Mouse (Mus musculus): ENCODE results near the gene Tbc1d4. TPM values are rescaled to one million over a fixed set of nuclear protein-coding genes. Genes with fewer than 3 reads are reported as not detected.

The Tbc1d4 gene
- polyA plus RNA-seq, 1 experiment from 2014 or later = 4.3 TPM

DNA sequence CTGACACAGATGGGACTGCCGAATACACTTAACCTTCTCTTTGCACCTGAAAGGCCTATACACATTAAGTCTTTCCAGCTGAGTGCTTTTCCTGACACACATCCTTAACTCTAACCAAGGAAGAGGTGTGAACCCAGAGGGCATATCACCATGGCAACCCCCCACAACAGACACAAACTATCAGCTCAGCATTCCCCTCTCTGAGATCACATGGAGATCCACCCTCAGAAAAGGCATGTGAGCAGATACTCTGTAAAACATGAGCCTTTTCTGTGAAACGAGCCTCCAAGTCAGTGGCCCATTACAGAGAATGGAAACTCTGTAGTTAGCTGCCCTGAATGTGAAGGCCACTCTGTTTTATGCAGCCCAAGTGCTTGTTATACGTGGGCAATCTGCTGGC lies 6.1 kb downstream of the Tbc1d4 start:
- Histone ChIP-seq H3K9me3 (ENCODE audit: control insufficient read depth) (no peaks in the 10 kb centered on the region), H3K4me2 (replicated peaks; ENCODE audit: low read depth) (no peak overlapping the region)

DNA sequence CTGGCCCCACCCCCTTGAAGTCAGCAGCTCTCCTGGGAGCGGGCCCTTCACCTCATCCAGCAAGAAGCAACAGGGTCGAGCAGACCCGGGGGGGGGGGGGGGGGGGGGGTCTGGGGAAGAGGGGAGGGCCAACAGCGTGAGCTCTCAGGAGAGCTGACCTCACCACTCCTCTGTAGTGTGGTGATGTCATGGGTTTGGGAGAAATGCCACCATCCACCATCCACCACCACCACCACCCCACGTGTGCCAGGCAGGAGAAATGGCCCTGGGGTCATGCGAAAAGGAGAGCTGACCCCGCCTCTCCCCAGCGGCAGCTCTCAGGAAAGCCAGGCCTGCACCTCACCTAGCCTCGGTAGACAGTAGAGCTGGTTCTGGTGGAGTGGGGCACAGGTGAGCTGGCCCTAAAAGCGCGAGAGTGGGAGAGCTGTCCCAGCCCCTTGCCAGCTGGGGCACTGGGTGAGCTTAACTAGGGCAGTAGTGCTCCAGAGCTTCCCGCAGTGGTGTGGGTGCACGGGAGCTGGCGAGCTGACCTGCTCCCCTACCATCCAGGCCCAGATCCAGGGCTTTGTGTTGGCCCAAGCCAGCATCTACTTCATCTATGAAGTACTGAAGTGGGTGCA lies 11.8 kb downstream of the Tbc1d4 start:
- no peak for ATAC-seq
- Histone ChIP-seq H3K4me1 (replicated peaks; ENCODE audit: control insufficient read depth, insufficient read depth, low read length) (no peaks in the 10 kb centered on the region), H3K27me3 (replicated peaks; ENCODE audit: control insufficient read depth, insufficient read depth, low read length) (no peaks in the 10 kb centered on the region), H3K36me3 (ENCODE audit: control insufficient read depth, insufficient read depth) (no peaks in the 10 kb centered on the region), H3K4me2 (replicated peaks; ENCODE audit: low read depth) (no peak overlapping the region), H3K4me3 (ENCODE audit: low read depth, low read length) (no peak overlapping the region), H3K9ac (ENCODE audit: low read depth, low read length) (no peak overlapping the region), H3K9me3 (ENCODE audit: control insufficient read depth) (no peaks in the 10 kb centered on the region), H3K27ac (ENCODE audit: low read depth, low read length) (no peak overlapping the region)
- TF ChIP-seq CTCF (IDR thresholded peaks at IDR 0.05; ENCODE audit: low read depth) = no peak
- WGBS = 92% methylated on average over 10 of the region's 14 CpGs

More for the DNA sequence above, 6.1 kb downstream of the Tbc1d4 start:
- no peak overlapping the region for H3K27ac ChIP-seq (ENCODE audit: low read depth, low read length)
- no peak for ATAC-seq
- H3K36me3 ChIP-seq (ENCODE audit: control insufficient read depth, insufficient read depth) = no peaks in the 10 kb centered on the region
- TF ChIP-seq CTCF (IDR thresholded peaks at IDR 0.05; ENCODE audit: low read depth) = no peak
- no peak overlapping the region for H3K4me3 ChIP-seq (ENCODE audit: low read depth, low read length)
- H3K4me1 ChIP-seq (replicated peaks; ENCODE audit: control insufficient read depth, insufficient read depth, low read length) = peaks cover 5% of the 10 kb centered on the region
- no peak overlapping the region for H3K9ac ChIP-seq (ENCODE audit: low read depth, low read length)
- WGBS = 70% methylated on average over 3 of the region's 3 CpGs
- no peaks in the 10 kb centered on the region for H3K27me3 ChIP-seq (replicated peaks; ENCODE audit: control insufficient read depth, insufficient read depth, low read length)

- ATAC-seq = no peak
Measured at GRCm38 (mm10) chr14:101596691-101597090, 12.3 kb downstream of the Tbc1d4 start.

GRCm38 (mm10) chr14:101595301-101596080 lies 13.5 kb downstream of the Tbc1d4 start:
- WGBS = 91% methylated on average over 13 of the region's 13 CpGs
- no peak for TF ChIP-seq CTCF (IDR thresholded peaks at IDR 0.05; ENCODE audit: low read depth)
- Histone ChIP-seq H3K4me2 (replicated peaks; ENCODE audit: low read depth) (no peak overlapping the region), H3K27me3 (replicated peaks; ENCODE audit: control insufficient read depth, insufficient read depth, low read length) (no peaks in the 10 kb centered on the region), H3K9me3 (ENCODE audit: control insufficient read depth) (no peaks in the 10 kb centered on the region), H3K4me1 (replicated peaks; ENCODE audit: control insufficient read depth, insufficient read depth, low read length) (no peaks in the 10 kb centered on the region), H3K9ac (ENCODE audit: low read depth, low read length) (no peak overlapping the region), H3K4me3 (ENCODE audit: low read depth, low read length) (no peak overlapping the region), H3K27ac (ENCODE audit: low read depth, low read length) (no peak overlapping the region), H3K36me3 (ENCODE audit: control insufficient read depth, insufficient read depth) (no peaks in the 10 kb centered on the region)
- no peak for ATAC-seq

More at GRCm38 (mm10) chr14:101596691-101597090, 12.3 kb downstream of the Tbc1d4 start:
- Histone ChIP-seq H3K36me3 (ENCODE audit: control insufficient read depth, insufficient read depth) (no peaks in the 10 kb centered on the region), H3K4me2 (replicated peaks; ENCODE audit: low read depth) (no peak overlapping the region), H3K4me3 (ENCODE audit: low read depth, low read length) (no peak overlapping the region), H3K4me1 (replicated peaks; ENCODE audit: control insufficient read depth, insufficient read depth, low read length) (no peaks in the 10 kb centered on the region), H3K9me3 (ENCODE audit: control insufficient read depth) (no peaks in the 10 kb centered on the region), H3K9ac (ENCODE audit: low read depth, low read length) (no peak overlapping the region), H3K27ac (ENCODE audit: low read depth, low read length) (no peak overlapping the region), H3K27me3 (replicated peaks; ENCODE audit: control insufficient read depth, insufficient read depth, low read length) (no peaks in the 10 kb centered on the region)
- 90% methylated on average over 9 of the region's 9 CpGs for WGBS
- no peak for TF ChIP-seq CTCF (IDR thresholded peaks at IDR 0.05; ENCODE audit: low read depth)

GRCm38 (mm10) chr14:101594001-101594400 lies 15.0 kb downstream of the Tbc1d4 start:
- TF ChIP-seq CTCF (IDR thresholded peaks at IDR 0.05; ENCODE audit: low read depth) = no peak
- Histone ChIP-seq H3K9ac (ENCODE audit: low read depth, low read length) (no peak overlapping the region), H3K4me1 (replicated peaks; ENCODE audit: control insufficient read depth, insufficient read depth, low read length) (no peaks in the 10 kb centered on the region), H3K27ac (ENCODE audit: low read depth, low read length) (no peak overlapping the region), H3K4me2 (replicated peaks; ENCODE audit: low read depth) (no peak overlapping the region), H3K27me3 (replicated peaks; ENCODE audit: control insufficient read depth, insufficient read depth, low read length) (no peaks in the 10 kb centered on the region), H3K4me3 (ENCODE audit: low read depth, low read length) (no peak overlapping the region), H3K36me3 (ENCODE audit: control insufficient read depth, insufficient read depth) (no peaks in the 10 kb centered on the region), H3K9me3 (ENCODE audit: control insufficient read depth) (no peaks in the 10 kb centered on the region)
- no peak for ATAC-seq
- 75% methylated on average over 5 of the region's 5 CpGs for WGBS

GRCm38 (mm10) chr14:101593340-101593739 lies 15.7 kb downstream of the Tbc1d4 start:
- no peaks in the 10 kb centered on the region for H3K4me1 ChIP-seq (replicated peaks; ENCODE audit: control insufficient read depth, insufficient read depth, low read length)
- no peak overlapping the region for H3K27ac ChIP-seq (ENCODE audit: low read depth, low read length)
- H3K36me3 ChIP-seq (ENCODE audit: control insufficient read depth, insufficient read depth) = no peaks in the 10 kb centered on the region
- no peaks in the 10 kb centered on the region for H3K27me3 ChIP-seq (replicated peaks; ENCODE audit: control insufficient read depth, insufficient read depth, low read length)
- ATAC-seq = no peak
- WGBS = 80% methylated on average over 7 of the region's 7 CpGs
- TF ChIP-seq CTCF (IDR thresholded peaks at IDR 0.05; ENCODE audit: low read depth) = no peak
- H3K4me2 ChIP-seq (replicated peaks; ENCODE audit: low read depth) = no peak overlapping the region
- H3K9ac ChIP-seq (ENCODE audit: low read depth, low read length) = no peak overlapping the region
- no peaks in the 10 kb centered on the region for H3K9me3 ChIP-seq (ENCODE audit: control insufficient read depth)
- H3K4me3 ChIP-seq (ENCODE audit: low read depth, low read length) = no peak overlapping the region

Data from intestine, postnatal 0 days (tissue).